Mouse (Mus musculus) hindbrain, postnatal 0 days (tissue): ENCODE measurements around the gene Tmem222. TPM values are rescaled to one million over a fixed set of nuclear protein-coding genes. Genes with fewer than 3 reads are reported as not detected.

Source experiments
- ATAC-seq: fragments of 200-750 bp; cut with Nextera tagmentation; 2 replicates; pipeline ENCODE4 v1.8.0; 2017; ENCODE audit warnings: mild to moderate bottlenecking, moderate TSS enrichment, moderate library complexity
- DNase-seq: peaks from one replicate; pipeline ENCODE4 v3.0.0-alpha.2; 2015; ENCODE audit warnings: low spot score
- H3K27ac ChIP-seq: fragments of 300-500 bp; sonication (generic); 2 replicates; pipeline ENCODE4 v1.5.1; 2014; ENCODE audit warnings: mild to moderate bottlenecking
- H3K27me3 ChIP-seq: fragments of 300-500 bp; sonication (generic); 2 replicates; pipeline ENCODE4 v1.6.1; 2014; ENCODE audit warnings: low read length, mixed read lengths; ENCODE audit not compliant: insufficient read depth
- H3K36me3 ChIP-seq: fragments of 300-500 bp; sonication (generic); 2 replicates; pipeline ENCODE4 v1.6.1; 2014; ENCODE audit warnings: low read length, mixed read lengths; ENCODE audit not compliant: insufficient read depth
- H3K4me1 ChIP-seq: fragments of 300-500 bp; sonication (generic); 2 replicates; pipeline ENCODE4 v1.6.1; 2014; ENCODE audit warnings: antibody characterized with exemption, low read length, mixed read lengths; ENCODE audit not compliant: insufficient read depth
- H3K4me2 ChIP-seq: fragments of 300-500 bp; sonication (generic); 2 replicates; pipeline ENCODE4 v1.6.1; 2014; ENCODE audit warnings: low read depth, mild to moderate bottlenecking, low read length, moderate library complexity, mixed read lengths
- H3K4me3 ChIP-seq: fragments of 300-500 bp; sonication (generic); 2 replicates; pipeline ENCODE4 v1.5.1; 2014; ENCODE audit warnings: low read length
- H3K9ac ChIP-seq: fragments of 300-500 bp; sonication (generic); replicated peaks from 2 replicates; pipeline ENCODE4 v1.6.1; 2014; ENCODE audit warnings: mild to moderate bottlenecking, low read length, moderate library complexity, mixed read lengths
- H3K9me3 ChIP-seq: fragments of 300-500 bp; sonication (generic); 2 replicates; pipeline ENCODE4 v1.6.1; 2016; ENCODE audit warnings: low read length, mixed read lengths
- CTCF ChIP-seq: IDR thresholded peaks from 2 replicates; pipeline ENCODE4 v1.5.1; 2016; ENCODE audit warnings: antibody characterized with exemption, control low read depth, low read depth
- WGBS: fragments of 180-500 bp; shearing (Covaris S2); extraction: QIAGEN DNeasy Blood & Tissue Kit; methylation state at CpG from one replicate; pipeline ENCODE4 v1.1.7; 2014; 5-methylcytosine and 5-hydroxymethylcytosine counted together
- polyA plus RNA-seq: library from polyadenylated mRNA; unstranded; fragments of >200 nt; fragmentation: Nextera tagmentation; extraction: Ambion mirVana; gene quantifications from 2 replicates; pipeline ENCODE4 v1.2.1, GENCODE M21; 2015
- total RNA-seq: library from RNA; depleted of rRNA; stranded (reverse); fragments of >200 nt; gene quantifications from 2 replicates; pipeline ENCODE4 v1.2.3, GENCODE M21; 2014

Tmem222 gene
- total and polyA plus RNA-seq, 2 experiments from 2014 or later = 136 to 138 TPM

DNA sequence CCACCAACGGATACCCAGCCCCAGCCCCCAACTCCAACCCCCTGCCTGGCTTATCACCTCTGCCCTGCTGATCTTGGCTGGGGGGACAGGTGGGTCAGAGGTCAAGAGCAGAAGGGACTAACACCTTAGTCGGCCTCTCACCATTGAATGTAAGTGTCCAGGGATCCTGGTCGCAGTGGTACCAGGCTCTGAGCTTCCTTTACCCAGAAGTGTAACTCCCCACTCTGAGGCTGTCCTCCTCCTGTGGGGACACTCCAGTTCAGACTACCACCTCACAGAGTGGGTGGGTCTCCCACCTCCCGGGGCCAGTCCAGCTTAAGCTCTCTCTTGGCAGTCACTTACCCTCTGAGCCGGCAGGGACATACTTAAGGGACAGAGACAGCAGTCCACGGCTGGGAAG lies 22.2 kb downstream of the Tmem222 start:
- 66% methylated on average over 6 of the region's 6 CpGs for WGBS
- peaks cover 17% of the 10 kb centered on the region for H3K27me3 ChIP-seq
- H3K9ac ChIP-seq = no peak overlapping the region
- DNase-seq (no peak), ATAC-seq (no peak)
- no peak for TF ChIP-seq CTCF
- no peak overlapping the region for H3K4me3 ChIP-seq
- H3K27ac ChIP-seq = no peak overlapping the region
- H3K9me3 ChIP-seq = no peaks in the 10 kb centered on the region
- H3K4me2 ChIP-seq = no peak overlapping the region
- 0 out of 2 replicates have a peak, but pooled peaks cover 6% of the 10 kb centered on the region for H3K4me1 ChIP-seq
- no peaks in the 10 kb centered on the region for H3K36me3 ChIP-seq

DNA sequence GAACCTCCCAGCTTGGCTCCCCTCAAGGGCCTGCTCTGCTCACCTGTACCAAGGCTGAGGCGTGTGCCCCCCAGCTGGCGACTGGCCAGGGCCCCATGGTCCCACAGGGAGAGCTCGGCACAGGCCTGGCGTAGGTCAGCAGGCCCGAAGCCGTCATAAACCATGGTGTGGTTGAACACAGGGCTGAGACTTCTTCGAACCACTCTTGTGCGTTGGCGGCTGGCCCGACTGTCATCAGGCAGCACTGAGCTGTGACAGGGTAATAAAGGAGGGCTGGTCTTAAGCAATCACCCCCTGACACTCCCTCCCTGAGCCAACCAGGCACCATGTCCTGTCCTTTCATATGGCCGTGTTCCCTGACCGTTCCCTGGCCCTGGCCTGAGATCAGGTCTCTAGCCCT lies 24.2 kb downstream of the Tmem222 start:
- 0 out of 2 replicates have a peak, but pooled peaks have one; percentile 9 for ATAC-seq
- 68% methylated on average over 12 of the region's 12 CpGs for WGBS
- DNase-seq = no peak
- Histone ChIP-seq H3K4me3 (no peak overlapping the region), H3K27ac (no peak overlapping the region), H3K27me3 (peaks cover 17% of the 10 kb centered on the region), H3K9ac (no peak overlapping the region), H3K4me2 (no peak overlapping the region), H3K9me3 (no peaks in the 10 kb centered on the region), H3K4me1 (0 out of 2 replicates have a peak, but pooled peaks cover 6% of the 10 kb centered on the region), H3K36me3 (no peaks in the 10 kb centered on the region)
- TF ChIP-seq CTCF = no peak

DNA sequence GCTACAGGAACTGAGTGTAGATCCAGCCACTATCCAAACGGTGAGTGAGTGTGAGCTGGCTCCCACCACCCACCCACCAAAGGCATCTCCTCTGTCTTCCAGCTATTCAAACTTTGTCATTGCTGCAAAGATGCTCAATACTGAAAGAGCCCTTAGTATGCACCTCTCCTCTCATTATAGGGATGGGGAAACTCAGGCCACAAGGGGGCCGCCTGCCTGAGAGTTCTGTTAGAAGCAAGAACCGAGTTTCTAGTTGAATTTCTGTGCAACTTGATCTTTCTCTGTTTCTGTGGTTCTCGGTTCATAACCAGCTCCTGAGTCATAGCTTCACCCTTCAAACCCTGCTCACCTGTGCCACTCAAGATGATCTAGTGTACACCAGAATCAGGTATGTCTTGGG lies 25.5 kb downstream of the Tmem222 start:
- Histone ChIP-seq H3K36me3 (no peaks in the 10 kb centered on the region), H3K4me3 (no peak overlapping the region), H3K4me2 (no peak overlapping the region), H3K4me1 (0 out of 2 replicates have a peak, but pooled peaks cover 6% of the 10 kb centered on the region), H3K27ac (no peak overlapping the region), H3K9ac (no peak overlapping the region), H3K27me3 (peaks cover 27% of the 10 kb centered on the region), H3K9me3 (no peaks in the 10 kb centered on the region)
- WGBS = 47% methylated on average over 4 of the region's 4 CpGs
- ATAC-seq = no peak
- peak; percentile 50 for TF ChIP-seq CTCF
- peak; percentile 27 for DNase-seq

DNA sequence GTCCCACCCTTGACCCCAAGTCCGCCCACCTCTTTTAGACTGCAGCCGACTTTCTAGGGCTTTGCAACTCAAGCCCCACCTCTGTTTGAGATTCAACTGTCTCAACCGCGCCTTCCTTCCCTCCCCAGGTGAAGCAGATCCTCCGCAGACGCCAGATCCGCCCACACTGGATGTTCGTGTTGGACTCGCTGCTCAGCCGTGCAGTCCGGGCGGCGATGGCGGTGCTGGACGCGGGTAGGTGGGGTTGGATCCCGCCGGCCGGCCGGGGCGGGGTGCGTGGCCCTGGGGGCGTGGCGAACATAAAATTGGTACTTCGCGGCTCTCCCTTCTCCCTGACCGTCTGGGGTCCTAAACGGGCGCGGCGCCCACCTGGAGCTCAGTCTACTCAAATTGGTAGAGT lies 26.4 kb downstream of the Tmem222 start:
- H3K4me2 ChIP-seq = peak overlapping the region; percentile 52
- no peak overlapping the region for H3K27ac ChIP-seq
- H3K27me3 ChIP-seq = peaks cover 30% of the 10 kb centered on the region
- 2% methylated on average over 31 of the region's 31 CpGs for WGBS
- H3K4me3 ChIP-seq = peak overlapping the region; percentile 27
- ATAC-seq (no peak), DNase-seq (no peak)
- TF ChIP-seq CTCF = no peak
- 0 out of 2 replicates have a peak, but pooled peaks cover 6% of the 10 kb centered on the region for H3K4me1 ChIP-seq
- H3K9me3 ChIP-seq = no peaks in the 10 kb centered on the region
- peak overlapping the region; percentile 28 for H3K9ac ChIP-seq
- H3K36me3 ChIP-seq = no peaks in the 10 kb centered on the region

- no peak overlapping the region for H3K27ac ChIP-seq
- 4% methylated on average over 22 of the region's 22 CpGs for WGBS
- H3K4me2 ChIP-seq = peak overlapping the region; percentile 52
- TF ChIP-seq CTCF = peak; percentile 84
- no peaks in the 10 kb centered on the region for H3K36me3 ChIP-seq
- ATAC-seq (no peak), DNase-seq (peak; percentile 77)
- H3K27me3 ChIP-seq = peaks cover 30% of the 10 kb centered on the region
- peak overlapping the region; percentile 27 for H3K4me3 ChIP-seq
- H3K9me3 ChIP-seq = no peaks in the 10 kb centered on the region
- H3K4me1 ChIP-seq = 0 out of 2 replicates have a peak, but pooled peaks cover 6% of the 10 kb centered on the region
- peak overlapping the region; percentile 28; the same call in 1 of the 2 replicates for H3K9ac ChIP-seq
These were observed 27.0 kb downstream of the Tmem222 start for GRCm38 (mm10) chr4:133250609-133251008.

- WGBS = 81% methylated on average over 13 of the region's 13 CpGs
- H3K9me3 ChIP-seq = no peaks in the 10 kb centered on the region
- DNase-seq (no peak), ATAC-seq (no peak)
- no peak for TF ChIP-seq CTCF
- H3K9ac ChIP-seq = no peak overlapping the region
- no peaks in the 10 kb centered on the region for H3K36me3 ChIP-seq
- no peak overlapping the region for H3K4me2 ChIP-seq
- H3K27ac ChIP-seq = no peak overlapping the region
- H3K4me3 ChIP-seq = no peak overlapping the region
- peaks cover 32% of the 10 kb centered on the region for H3K27me3 ChIP-seq
- H3K4me1 ChIP-seq = 0 out of 2 replicates have a peak, but pooled peaks cover 6% of the 10 kb centered on the region
These were observed 29.7 kb downstream of the Tmem222 start for GRCm38 (mm10) chr4:133247806-133248449.

GRCm38 (mm10) chr4:133247072-133247471 lies 30.5 kb downstream of the Tmem222 start:
- TF ChIP-seq CTCF = no peak
- peaks cover 33% of the 10 kb centered on the region for H3K27me3 ChIP-seq
- no peak overlapping the region for H3K4me3 ChIP-seq
- DNase-seq (no peak), ATAC-seq (no peak)
- 0 out of 2 replicates have a peak, but pooled peaks cover 6% of the 10 kb centered on the region for H3K4me1 ChIP-seq
- no peak overlapping the region for H3K27ac ChIP-seq
- H3K9me3 ChIP-seq = no peaks in the 10 kb centered on the region
- 29% methylated on average over 15 of the region's 15 CpGs for WGBS
- no peak overlapping the region for H3K9ac ChIP-seq
- no peaks in the 10 kb centered on the region for H3K36me3 ChIP-seq
- no peak overlapping the region for H3K4me2 ChIP-seq
